Mouse (Mus musculus) forebrain, embryonic 14.5 days (tissue): Measurements from ENCODE around the gene A430005L14Rik. TPM values are rescaled to one million over a fixed set of nuclear protein-coding genes. Genes with fewer than 3 reads are reported as not detected.
A peak's percentile ranks its signal among the peaks of the same experiment; 100 is the strongest.
"Not testable (repeated sequence)": the region's sequence is repeated elsewhere in the genome, so short reads cannot be mapped to it uniquely, and the experiment has no call there.

Experiments used
- ATAC-seq: fragments of 200-750 bp; cut with Nextera tagmentation; 2 replicates; pipeline ENCODE4 v1.8.0; 2017; ENCODE audit warnings: mild to moderate bottlenecking, moderate library complexity
- DNase-seq: peaks from one replicate; pipeline ENCODE4 v3.0.0-alpha.2; 2015; ENCODE audit warnings: low spot score
- H3K27ac ChIP-seq: fragments of 300-500 bp; sonication (generic); 2 replicates; pipeline ENCODE4 v1.5.1; 2014; ENCODE audit warnings: low read depth, mild to moderate bottlenecking, control low read depth, low read length, moderate library complexity
- H3K27me3 ChIP-seq: fragments of 300-500 bp; sonication (generic); replicated peaks from 2 replicates; pipeline ENCODE4 v1.6.1; 2014; ENCODE audit warnings: low read length, control low read depth, mixed read lengths; ENCODE audit not compliant: control insufficient read depth, insufficient read depth
- H3K36me3 ChIP-seq: fragments of 300-500 bp; sonication (generic); 2 replicates; pipeline ENCODE4 v1.6.1; 2014; ENCODE audit warnings: low read length, control low read depth; ENCODE audit not compliant: control insufficient read depth, insufficient read depth
- H3K4me1 ChIP-seq: fragments of 300-500 bp; sonication (generic); 2 replicates; pipeline ENCODE4 v1.6.1; 2014; ENCODE audit warnings: antibody characterized with exemption, low read length, control low read depth; ENCODE audit not compliant: control insufficient read depth, insufficient read depth
- H3K4me2 ChIP-seq: fragments of 300-500 bp; sonication (generic); 2 replicates; pipeline ENCODE4 v1.6.1; 2014; ENCODE audit warnings: mild to moderate bottlenecking, control low read depth, low read length
- H3K4me3 ChIP-seq: fragments of 300-500 bp; sonication (generic); 2 replicates; pipeline ENCODE4 v1.5.1; 2014; ENCODE audit warnings: low read depth, low read length, control low read depth
- H3K9ac ChIP-seq: fragments of 300-500 bp; sonication (generic); 2 replicates; pipeline ENCODE4 v1.6.1; 2014; ENCODE audit warnings: mild to moderate bottlenecking, low read length, control low read depth, moderate library complexity
- H3K9me3 ChIP-seq: fragments of 300-500 bp; sonication (generic); replicated peaks from 2 replicates; pipeline ENCODE4 v1.6.1; 2016; ENCODE audit warnings: low read length, control low read depth, mixed read lengths; ENCODE audit not compliant: control insufficient read depth
- WGBS: fragments of 180-500 bp; shearing (Covaris S2); extraction: QIAGEN DNeasy Blood & Tissue Kit; methylation state at CpG from one replicate; pipeline ENCODE4 v1.1.7; 2014; 5-methylcytosine and 5-hydroxymethylcytosine counted together
- polyA plus RNA-seq: library from polyadenylated mRNA; unstranded; fragments of >200 nt; fragmentation: Nextera tagmentation; extraction: Ambion mirVana; gene quantifications from 2 replicates; pipeline ENCODE4 v1.2.1, GENCODE M21; 2014

A430005L14Rik gene
- 71.3 and 78.3 TPM in 2 replicates for polyA plus RNA-seq

DNA sequence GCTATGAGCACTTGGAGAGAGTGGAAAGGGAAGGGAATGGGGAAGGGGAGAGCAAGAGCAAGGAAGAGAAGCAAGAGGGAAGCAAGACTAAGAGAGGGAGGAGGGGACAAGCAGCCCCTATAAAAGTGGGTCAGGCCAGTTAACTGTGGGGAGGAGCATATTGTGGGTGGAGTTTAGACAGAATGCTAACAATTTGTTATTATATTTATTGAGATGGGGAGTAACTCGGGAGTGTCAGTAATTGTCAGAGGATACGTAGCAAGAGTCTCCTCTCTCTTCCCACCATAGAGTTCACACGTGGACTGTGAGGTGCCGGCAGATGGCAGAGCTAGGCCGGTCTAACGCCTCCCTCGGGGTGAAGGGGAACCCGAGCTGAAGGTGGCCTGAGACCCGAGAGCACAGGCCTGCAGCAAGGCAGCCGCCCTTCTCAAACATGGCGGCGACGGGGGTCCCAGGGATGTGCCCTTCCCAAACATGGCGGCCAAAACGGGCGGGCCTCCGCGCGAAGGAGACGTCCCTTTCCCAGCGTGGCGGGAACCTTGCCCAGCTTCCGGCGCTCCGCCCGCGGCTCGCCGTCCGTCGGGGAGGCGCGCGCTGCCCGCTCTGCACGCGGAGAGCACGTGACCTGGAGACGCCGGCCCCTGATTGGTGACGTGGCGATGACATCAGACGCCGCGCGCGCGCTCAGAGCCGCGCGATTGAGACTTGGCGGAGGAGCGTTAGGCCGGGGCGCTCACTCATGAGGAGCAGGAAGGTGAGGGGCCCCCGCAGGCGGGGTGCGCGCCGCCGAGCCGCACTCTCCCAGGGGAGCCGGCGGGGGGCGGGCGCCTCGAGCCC lies at the start of gene A430005L14Rik:
Gene A430005L14Rik, plus strand, starts transcription at position 669 of the 837 bp plus-strand sequence.
- 0 out of 2 replicates have a peak, but pooled peaks cover 4% of the 10 kb centered on the region for H3K27me3 ChIP-seq
- 1% methylated on average over 60 of the region's 67 CpGs for WGBS

GRCm38 (mm10) chr4:153907573-153907972 lies 49.5 kb upstream of the A430005L14Rik start:
- no peak overlapping the region for H3K4me2 ChIP-seq
- no peaks in the 10 kb centered on the region for H3K36me3 ChIP-seq
- no peak overlapping the region for H3K9ac ChIP-seq
- 19% methylated on average over 11 of the region's 11 CpGs for WGBS
- ATAC-seq (no peak), DNase-seq (peak; percentile 40)
- H3K27ac ChIP-seq, result no peak overlapping the region
- H3K9me3 ChIP-seq, result no peaks in the 10 kb centered on the region
- H3K27me3 ChIP-seq, result no peaks in the 10 kb centered on the region
- no peaks in the 10 kb centered on the region for H3K4me1 ChIP-seq
- H3K4me3 ChIP-seq, result no peak overlapping the region

More for the DNA sequence above, at the start of gene A430005L14Rik:
- H3K4me1 ChIP-seq, result peaks cover 3% of the 10 kb centered on the region
- ATAC-seq (peak; percentile 96), DNase-seq (peak; percentile 98)
- peak within 1 kb of the TSS; percentile 93 for H3K9ac ChIP-seq
- peaks cover 23% of the 10 kb centered on the region for H3K36me3 ChIP-seq
- H3K27ac ChIP-seq, result peak within 1 kb of the TSS; percentile 87
- peak within 1 kb of the TSS; percentile 71 for H3K4me3 ChIP-seq
- H3K4me2 ChIP-seq, result peak within 1 kb of the TSS; percentile 91
- H3K9me3 ChIP-seq, result no peaks in the 10 kb centered on the region

DNA sequence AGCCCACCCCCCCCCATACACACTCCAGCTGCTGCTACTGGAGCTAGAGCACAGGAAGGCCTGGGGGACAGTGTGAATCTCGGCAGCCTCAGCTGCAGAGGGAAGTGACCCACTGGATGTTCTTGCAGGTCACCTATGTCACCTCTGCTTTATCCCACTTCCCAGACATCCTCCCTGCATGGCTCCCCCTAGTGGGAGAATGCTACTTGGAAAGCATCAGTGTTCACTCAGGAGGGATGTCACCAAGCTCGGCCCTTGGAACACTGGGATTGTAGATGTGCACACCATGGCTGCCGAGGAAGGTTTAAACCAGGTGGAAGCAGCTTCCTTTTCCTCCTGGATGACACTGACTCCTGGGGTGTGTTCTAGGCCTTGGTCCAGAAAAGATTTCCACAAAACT lies 43.4 kb upstream of the A430005L14Rik start:
- no peaks in the 10 kb centered on the region for H3K36me3 ChIP-seq
- H3K27me3 ChIP-seq, result no peaks in the 10 kb centered on the region
- no peaks in the 10 kb centered on the region for H3K9me3 ChIP-seq
- no peaks in the 10 kb centered on the region for H3K4me1 ChIP-seq
- H3K4me2 ChIP-seq, result no peak overlapping the region
- WGBS, result 65% methylated on average over 3 of the region's 3 CpGs
- H3K9ac ChIP-seq, result no peak overlapping the region
- no peak overlapping the region for H3K27ac ChIP-seq
- H3K4me3 ChIP-seq, result no peak overlapping the region
- no peak for DNase-seq
- no peak for ATAC-seq

DNA sequence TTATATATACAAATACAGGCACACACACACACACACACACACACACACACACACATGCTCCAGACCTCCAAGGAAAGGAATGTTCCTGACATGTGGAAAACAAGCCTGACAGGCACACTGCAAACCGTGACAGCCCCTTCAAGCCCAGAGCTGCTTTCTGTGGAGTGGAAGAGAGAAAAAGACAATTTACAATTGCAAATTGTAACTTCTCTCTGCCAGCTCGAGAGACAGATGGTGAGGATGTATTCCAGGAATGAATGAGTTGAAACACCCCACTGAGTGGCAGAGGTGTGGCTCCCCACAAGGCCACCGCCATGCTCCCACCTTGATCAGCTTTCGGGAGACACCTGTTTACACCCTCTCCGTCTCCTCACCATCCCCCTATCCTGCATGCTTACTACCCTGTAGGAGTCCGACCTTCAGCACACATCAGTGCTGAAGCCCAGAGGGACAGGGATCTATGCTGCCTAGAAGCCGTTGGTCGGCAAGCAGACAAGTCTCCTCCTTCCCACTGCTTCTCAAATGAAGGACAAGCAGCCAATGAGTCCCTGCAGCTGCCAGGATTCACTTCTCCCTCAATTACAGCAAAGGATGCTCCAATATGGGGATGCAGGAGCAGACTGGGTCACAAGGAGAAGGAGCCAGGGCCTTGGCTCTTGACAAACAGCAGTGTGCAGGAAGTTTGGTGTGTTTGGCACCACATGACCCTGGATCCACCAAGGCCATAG lies 39.1 kb upstream of the A430005L14Rik start:
- no peaks in the 10 kb centered on the region for H3K27me3 ChIP-seq
- 55% methylated on average over 8 of the region's 8 CpGs for WGBS
- H3K9ac ChIP-seq, result no peak overlapping the region
- peak; percentile 33 for DNase-seq
- no peaks in the 10 kb centered on the region for H3K36me3 ChIP-seq
- no peak overlapping the region; the same call in 1 of the 2 replicates for H3K27ac ChIP-seq
- no peak for ATAC-seq
- H3K4me2 ChIP-seq, result no peak overlapping the region
- H3K9me3 ChIP-seq, result no peaks in the 10 kb centered on the region
- no peaks in the 10 kb centered on the region for H3K4me1 ChIP-seq
- no peak overlapping the region for H3K4me3 ChIP-seq

DNA sequence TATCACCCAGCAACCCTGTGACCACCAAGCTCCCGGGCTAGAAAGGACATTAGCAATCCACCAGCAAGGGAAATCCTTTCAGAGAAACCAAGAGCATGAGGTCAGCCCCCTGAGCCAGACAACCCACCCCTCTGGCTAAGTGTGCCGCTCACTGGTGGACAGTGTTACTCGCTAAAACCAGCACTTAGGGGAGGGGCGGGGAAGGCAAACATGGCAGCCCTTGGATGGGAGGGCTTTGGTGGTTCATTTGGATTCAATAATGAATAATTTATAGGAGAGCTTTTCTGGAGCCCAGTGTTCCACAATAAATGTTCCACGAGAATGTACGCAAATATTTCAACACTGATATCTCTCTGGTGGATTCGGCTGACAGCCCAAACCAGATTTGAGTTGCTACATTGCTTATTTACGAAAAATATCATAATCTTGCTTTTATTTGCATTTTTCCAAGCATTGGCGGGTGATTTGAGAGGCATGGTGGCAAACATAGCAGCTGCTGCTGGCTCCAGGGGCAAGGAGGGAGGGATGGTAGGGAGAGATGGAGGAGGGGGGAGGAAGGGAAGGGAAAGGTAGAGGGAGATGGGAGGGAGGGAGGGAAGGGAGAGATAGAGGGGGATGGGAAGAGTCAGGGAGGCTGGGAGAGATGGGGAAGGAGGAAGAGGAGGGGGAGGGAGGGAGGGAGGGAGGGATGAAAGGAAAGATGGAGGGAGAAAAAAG lies 36.4 kb upstream of the A430005L14Rik start:
- peak; percentile 34; the same call in 1 of the 2 replicates for ATAC-seq
- Histone ChIP-seq H3K4me2 (no peak overlapping the region), H3K9me3 (no peaks in the 10 kb centered on the region), H3K27me3 (no peaks in the 10 kb centered on the region), H3K36me3 (no peaks in the 10 kb centered on the region), H3K4me1 (no peaks in the 10 kb centered on the region), H3K4me3 (no peak overlapping the region), H3K9ac (no peak overlapping the region), H3K27ac (no peak overlapping the region)
- peak; percentile 41 for DNase-seq
- 48% methylated on average over 9 of the region's 9 CpGs for WGBS

GRCm38 (mm10) chr4:153922090-153922489 lies 34.9 kb upstream of the A430005L14Rik start:
- not testable (repeated sequence) for H3K27ac ChIP-seq, H3K9me3 ChIP-seq, DNase-seq, H3K4me1 ChIP-seq, H3K9ac ChIP-seq, H3K27me3 ChIP-seq, ATAC-seq, H3K4me3 ChIP-seq, H3K4me2 ChIP-seq, H3K36me3 ChIP-seq
- 42% methylated on average over 4 of the region's 4 CpGs for WGBS

DNA sequence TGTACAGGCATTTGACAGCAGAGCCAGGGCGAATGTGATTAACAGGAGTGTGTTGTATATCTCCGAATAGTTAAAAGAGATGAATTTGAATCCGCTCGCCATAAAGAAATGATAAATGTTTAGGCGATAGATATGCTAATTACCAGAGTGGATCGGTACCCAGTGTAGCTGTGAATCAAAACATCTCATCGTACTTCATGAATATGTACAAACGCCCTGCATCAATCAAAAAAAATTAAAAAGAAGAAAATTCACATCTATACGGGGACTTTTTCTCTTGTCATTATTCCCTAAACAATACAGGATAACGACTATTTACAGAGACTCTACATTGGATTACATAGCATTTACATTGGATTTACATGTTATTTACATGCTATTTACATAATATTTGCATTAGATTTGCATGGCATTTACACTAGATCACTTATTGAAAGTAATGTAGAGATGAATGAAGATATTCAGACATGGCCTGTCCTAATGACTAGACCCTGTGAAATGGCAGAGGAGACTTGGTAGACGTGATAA lies 28.2 kb upstream of the A430005L14Rik start:
- WGBS, result 27% methylated on average over 11 of the region's 11 CpGs
- Histone ChIP-seq H3K27ac (no peak overlapping the region), H3K9ac (no peak overlapping the region), H3K36me3 (no peaks in the 10 kb centered on the region), H3K4me1 (peaks cover 3% of the 10 kb centered on the region; the same call in 1 of the 2 replicates), H3K27me3 (no peaks in the 10 kb centered on the region), H3K4me3 (no peak overlapping the region), H3K4me2 (no peak overlapping the region), H3K9me3 (no peaks in the 10 kb centered on the region)
- DNase-seq (peak; percentile 69), ATAC-seq (peak; percentile 79)

DNA sequence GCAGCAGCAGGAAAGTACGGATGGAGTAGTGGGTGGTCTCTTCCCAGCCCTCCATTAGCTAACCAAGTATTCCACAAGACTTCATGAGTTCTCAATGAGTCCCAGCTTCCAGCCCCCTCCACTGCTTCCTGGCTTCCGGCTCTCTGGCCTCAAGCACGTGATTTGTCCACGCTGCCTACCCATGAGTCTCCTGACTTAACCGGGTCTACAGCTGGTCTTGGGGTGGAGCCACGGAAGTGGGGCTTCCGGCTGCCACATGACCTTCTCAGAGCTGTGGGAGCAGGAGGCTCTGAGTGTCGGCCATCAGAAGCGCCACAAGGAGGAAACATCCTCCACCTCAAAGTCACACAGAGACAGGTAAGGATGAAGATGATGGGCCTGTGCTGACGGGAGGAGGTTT lies 27.6 kb upstream of the A430005L14Rik start:
- H3K27ac ChIP-seq, result no peak overlapping the region
- no peaks in the 10 kb centered on the region for H3K9me3 ChIP-seq
- H3K9ac ChIP-seq, result no peak overlapping the region
- H3K4me1 ChIP-seq, result peaks cover 3% of the 10 kb centered on the region; the same call in 1 of the 2 replicates
- WGBS, result 62% methylated on average over 10 of the region's 10 CpGs
- H3K27me3 ChIP-seq, result no peaks in the 10 kb centered on the region
- peak; percentile 47 for ATAC-seq
- H3K4me2 ChIP-seq, result no peak overlapping the region
- H3K36me3 ChIP-seq, result no peaks in the 10 kb centered on the region
- no peak overlapping the region for H3K4me3 ChIP-seq
- no peak for DNase-seq
